15 mouse cellular contexts compared by ENCODE assay signal in genomic region chr6:17875606-17876005, GRCm38 (mm10).
DNase-seq lines count a peak whose midpoint lies in the region; ATAC-seq and TF ChIP-seq lines count a peak whose summit lies in the region.
"Had no signal": no experiment of that assay in that cellular context is flagged by ENCODE, and none has a peak within 500 bp of the region (broad histone marks: within the 10 kb centered on the region; RNA-seq: fewer than 3 reads in every experiment).

No protein-coding gene starts in this region.

- no peaks in the 10 kb centered on the region for H3K9me3 ChIP-seq in midbrain, embryonic 13.5 days
- H3K9me3 ChIP-seq in midbrain, embryonic 10.5 days (replicated peaks), result no peaks in the 10 kb centered on the region
- H3K9me3 ChIP-seq in forebrain, postnatal 0 days (ENCODE audit: low read length), result no peaks in the 10 kb centered on the region
- H3K9me3 ChIP-seq: intestine, embryonic 15.5 days; liver, embryonic 12.5 days had no signal

- H3K4me3 ChIP-seq in midbrain, embryonic 13.5 days (replicated peaks), result no peak overlapping the region
- H3K4me3 ChIP-seq in midbrain, embryonic 10.5 days, result no peak overlapping the region
- H3K4me3 ChIP-seq in forebrain, postnatal 0 days (ENCODE audit: low read depth, low read length), result no peak overlapping the region
- no peak overlapping the region for H3K4me3 ChIP-seq in olfactory bulb, adult 2 months (ENCODE audit: insufficient read depth, low read depth, low read length)
- H3K4me3 ChIP-seq: erythroblast, embryonic 14.5 days; intestine, embryonic 15.5 days; liver, embryonic 12.5 days had no signal

- ATAC-seq in frontal cortex, adult (ENCODE audit: low TSS enrichment), result peak; percentile 75
- ATAC-seq in midbrain, embryonic 13.5 days, result peak; percentile 41; the same call in 1 of the 2 replicates
- ATAC-seq in forebrain, postnatal 0 days, result 0 out of 2 replicates have a peak, but pooled peaks have one; percentile 10
- ATAC-seq: intestine, embryonic 15.5 days; liver, embryonic 12.5 days had no signal

- H3K4me1 ChIP-seq in midbrain, embryonic 13.5 days (replicated peaks), result peaks cover 14% of the 10 kb centered on the region
- H3K4me1 ChIP-seq in midbrain, embryonic 10.5 days, result 0 out of 2 replicates have a peak, but pooled peaks cover 2% of the 10 kb centered on the region
- no peaks in the 10 kb centered on the region for H3K4me1 ChIP-seq in forebrain, postnatal 0 days (ENCODE audit: insufficient read depth)
- H3K4me1 ChIP-seq in olfactory bulb, adult 2 months (ENCODE audit: control insufficient read depth, insufficient read depth, low read length), result peaks cover 7% of the 10 kb centered on the region
- H3K4me1 ChIP-seq: intestine, embryonic 15.5 days; liver, embryonic 12.5 days had no signal

- peak overlapping the region; percentile 53; the same call in 1 of the 2 replicates for H3K27ac ChIP-seq in midbrain, embryonic 13.5 days
- no peak overlapping the region for H3K27ac ChIP-seq in midbrain, embryonic 10.5 days (replicated peaks)
- 0 out of 2 replicates have a peak overlapping the region, but pooled peaks have one; percentile 59 for H3K27ac ChIP-seq in forebrain, postnatal 0 days (ENCODE audit: low read depth, low read length)
- H3K27ac ChIP-seq in olfactory bulb, adult 2 months (ENCODE audit: insufficient read depth, low read depth, low read length), result peak overlapping the region; percentile 89
- H3K27ac ChIP-seq: intestine, embryonic 15.5 days; liver, embryonic 12.5 days had no signal

- no peak overlapping the region for H3K4me2 ChIP-seq in midbrain, embryonic 13.5 days (replicated peaks)
- H3K4me2 ChIP-seq in forebrain, postnatal 0 days (ENCODE audit: low read depth), result no peak overlapping the region
- H3K4me2 ChIP-seq: intestine, embryonic 15.5 days; liver, embryonic 12.5 days had no signal

- H3K27me3 ChIP-seq in midbrain, embryonic 13.5 days, result no peaks in the 10 kb centered on the region
- H3K27me3 ChIP-seq in midbrain, embryonic 10.5 days (ENCODE audit: low read depth, poor library complexity, severe bottlenecking), result no peaks in the 10 kb centered on the region
- H3K27me3 ChIP-seq in forebrain, postnatal 0 days (ENCODE audit: insufficient read depth, low read length), result no peaks in the 10 kb centered on the region
- H3K27me3 ChIP-seq: intestine, embryonic 15.5 days; liver, embryonic 12.5 days had no signal

- H3K9ac ChIP-seq in midbrain, embryonic 13.5 days (replicated peaks), result no peak overlapping the region
- H3K9ac ChIP-seq in forebrain, postnatal 0 days, result no peak overlapping the region
- H3K9ac ChIP-seq: intestine, embryonic 15.5 days; liver, embryonic 12.5 days had no signal

- no peak for TF ChIP-seq POLR2A in olfactory bulb, adult 2 months (IDR thresholded peaks at IDR 0.05; ENCODE audit: insufficient read depth, low read depth, low read length)

- DNase-seq in frontal cortex, postnatal 14 days (ENCODE audit: low spot score in 2 of 2), result no peak
- no peak for DNase-seq in midbrain, embryonic 10.5 days (ENCODE audit: low spot score)
- DNase-seq in forebrain, postnatal 0 days, result no peak
- no peak for DNase-seq in layer of hippocampus, adult 11-12 months (ENCODE audit: low spot score)
- DNase-seq in cerebellum, adult 11 months, result no peak
- DNase-seq: adrenal gland, postnatal 14 days; B cell, adult 2 months; cerebellum, postnatal 10 days; thymus, postnatal 25 days had no signal

- H3K36me3 ChIP-seq in midbrain, embryonic 13.5 days, result peaks cover 26% of the 10 kb centered on the region
- peaks cover 14% of the 10 kb centered on the region; the same call in 1 of the 2 replicates for H3K36me3 ChIP-seq in midbrain, embryonic 10.5 days
- peaks cover 10% of the 10 kb centered on the region; the same call in 1 of the 2 replicates for H3K36me3 ChIP-seq in forebrain, postnatal 0 days (ENCODE audit: insufficient read depth)
- H3K36me3 ChIP-seq: intestine, embryonic 15.5 days; liver, embryonic 12.5 days had no signal

- TF ChIP-seq CTCF in forebrain, postnatal 0 days (IDR thresholded peaks at IDR 0.05; ENCODE audit: low read depth), result no peak
- no peak for TF ChIP-seq CTCF in olfactory bulb, adult 2 months (IDR thresholded peaks at IDR 0.05; ENCODE audit: insufficient read depth, low read depth, low read length)

- WGBS in midbrain, embryonic 13.5 days, result 68% methylated on average over 7 of the region's 7 CpGs
- 79% methylated on average over 7 of the region's 7 CpGs for WGBS in midbrain, embryonic 10.5 days
- 67% methylated on average over 7 of the region's 7 CpGs for WGBS in forebrain, postnatal 0 days
- 39% methylated on average over 7 of the region's 7 CpGs for WGBS in olfactory bulb, adult 2 months

Comparison
In these comparisons a context has a peak if more than half of its experiments do, and no peak if none do; other contexts are left out.
1. ATAC-seq: peak in every context shown above with its lines; median percentile 75 in frontal cortex, adult; 41 in midbrain, embryonic 13.5 days; 10 in forebrain, postnatal 0 days.